Mouse (Mus musculus) testis, postnatal 14 days (tissue): ENCODE results near the gene Gjb1.
A peak's percentile ranks its signal among the peaks of the same experiment; 100 is the strongest.

Experiments
- DNase-seq: peaks from one replicate; pipeline ENCODE4 v3.0.0; 2021; ENCODE audit warnings: low spot score

The Gjb1 gene

GRCm38 (mm10) chrX:101396459-101396858 is 20.3 kb downstream of the Gjb1 start:
- no peak for DNase-seq

DNA sequence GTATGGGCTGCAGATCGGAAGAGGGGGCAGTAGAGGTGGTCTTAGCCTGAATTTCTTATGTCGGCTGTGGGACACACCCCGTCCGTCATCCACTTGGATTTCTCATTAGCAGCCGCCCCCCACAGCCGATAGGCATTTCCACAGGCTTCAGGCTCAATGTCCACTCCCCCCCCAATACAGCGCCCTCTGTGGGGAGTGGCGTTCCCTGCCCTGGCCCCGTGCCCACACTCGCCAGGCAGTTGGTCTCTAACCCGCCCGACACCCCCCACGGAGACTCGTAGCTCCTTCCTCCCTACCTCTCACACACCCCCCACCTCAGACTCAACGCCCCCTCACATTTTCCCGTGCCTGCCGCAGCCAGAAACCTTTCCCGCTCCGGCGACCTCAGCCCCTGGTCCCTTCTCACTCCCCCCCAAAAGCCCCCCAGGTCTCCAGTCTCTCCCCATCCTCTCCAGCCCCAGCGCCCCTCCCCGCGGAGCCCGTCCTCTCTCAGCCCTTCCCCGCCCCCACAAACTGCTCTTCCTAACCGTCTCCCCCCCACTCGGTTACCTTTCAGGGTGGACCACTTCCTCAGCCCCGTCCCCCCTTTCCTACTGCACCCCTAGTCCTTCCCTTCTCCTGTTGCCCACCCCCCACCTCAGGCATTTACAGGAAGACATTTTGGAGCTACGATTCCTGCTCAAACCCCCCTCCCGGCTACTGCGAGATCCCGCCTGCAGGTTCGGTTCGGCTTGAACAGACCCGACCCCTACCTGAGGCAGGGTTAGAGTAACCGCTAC is 43.0 kb downstream of the Gjb1 start:
- peak; percentile 70 for DNase-seq

GRCm38 (mm10) chrX:101419725-101420699 is 43.8 kb downstream of the Gjb1 start:
- peak; percentile 91 for DNase-seq

GRCm38 (mm10) chrX:101420700-101421095 is 44.5 kb downstream of the Gjb1 start, which contains the start of gene Zmym3:
Zmym3 (minus strand) TSS chrX:101420849.
- DNase-seq, result no peak

GRCm38 (mm10) chrX:101423462-101423861 is 47.3 kb downstream of the Gjb1 start:
- DNase-seq, result no peak

DNA sequence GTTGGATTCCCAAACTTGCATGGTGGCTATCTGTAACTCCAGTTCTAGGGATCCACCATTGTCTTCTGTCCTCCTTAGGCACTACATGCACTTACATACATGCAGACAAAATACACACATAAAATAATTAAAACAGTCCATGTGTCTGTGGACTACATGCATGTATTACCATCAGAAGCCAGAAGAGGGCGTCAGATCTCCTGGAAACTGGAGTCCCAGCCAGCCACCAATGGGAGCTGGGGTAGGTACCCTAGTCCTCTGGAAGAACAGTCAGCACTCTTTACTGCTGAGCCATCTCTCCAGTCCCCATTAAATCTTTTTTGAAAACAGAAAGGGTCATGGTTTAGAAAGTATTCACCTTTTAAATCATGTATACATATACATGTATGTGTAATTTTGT is 51.6 kb downstream of the Gjb1 start:
- peak; percentile 27 for DNase-seq

GRCm38 (mm10) chrX:101428785-101429141 is 52.6 kb downstream of the Gjb1 start:
- no peak for DNase-seq

DNA sequence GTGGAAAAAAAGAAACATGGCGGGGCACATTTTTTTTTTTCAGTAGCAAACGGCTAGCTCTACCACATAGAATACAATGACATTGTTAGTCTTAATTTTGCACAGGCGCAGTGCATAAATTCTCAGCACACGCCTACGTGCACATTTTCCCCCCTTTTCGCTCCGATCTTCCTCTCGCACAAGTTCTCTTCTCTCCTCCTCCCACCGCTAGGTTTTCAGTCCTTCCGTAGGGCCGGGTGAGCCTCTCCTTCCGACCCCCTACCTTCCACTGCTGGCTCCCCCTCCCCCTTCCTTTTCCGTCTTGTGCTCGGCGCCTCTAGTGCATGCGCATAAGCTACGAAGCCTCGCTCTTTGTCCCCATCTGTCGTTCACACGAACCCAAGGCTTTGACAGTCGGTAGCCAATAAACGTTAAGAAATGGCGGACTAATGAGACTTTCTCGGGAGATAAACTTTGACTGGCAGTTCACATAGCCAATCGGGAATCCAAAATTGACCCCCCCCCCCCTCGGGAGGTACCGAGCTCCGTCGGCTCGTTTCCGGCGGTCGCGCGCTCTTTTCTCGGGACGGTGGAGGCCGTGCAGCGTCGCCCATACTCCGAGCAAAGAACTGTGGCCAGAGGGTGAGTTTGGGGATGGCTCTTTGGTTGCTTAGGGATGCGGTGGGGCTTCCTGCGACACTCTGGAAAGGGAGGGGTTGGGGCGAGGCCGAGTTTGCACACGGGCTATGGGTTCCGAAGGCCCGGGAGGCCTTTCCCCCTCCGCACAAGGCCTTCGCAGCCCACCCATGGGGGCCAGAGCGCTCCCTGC is 53.2 kb downstream of the Gjb1 start, which contains the start of gene Nono:
Gene Nono, plus strand, starts transcription at position 177 of the 808 bp plus-strand sequence.
- DNase-seq, result peak; percentile 88

- no peak for DNase-seq
Observed at GRCm38 (mm10) chrX:101429976-101430375, 53.8 kb downstream of the Gjb1 start.
